Mouse (Mus musculus): ENCODE results near the gene Abcd4. TPM values are rescaled to one million over a fixed set of nuclear protein-coding genes. Genes with fewer than 3 reads are reported as not detected.

Abcd4 gene
- total and polyA plus RNA-seq, 2 experiments from 2014 or later: 7.1 to 8.7 TPM

DNA sequence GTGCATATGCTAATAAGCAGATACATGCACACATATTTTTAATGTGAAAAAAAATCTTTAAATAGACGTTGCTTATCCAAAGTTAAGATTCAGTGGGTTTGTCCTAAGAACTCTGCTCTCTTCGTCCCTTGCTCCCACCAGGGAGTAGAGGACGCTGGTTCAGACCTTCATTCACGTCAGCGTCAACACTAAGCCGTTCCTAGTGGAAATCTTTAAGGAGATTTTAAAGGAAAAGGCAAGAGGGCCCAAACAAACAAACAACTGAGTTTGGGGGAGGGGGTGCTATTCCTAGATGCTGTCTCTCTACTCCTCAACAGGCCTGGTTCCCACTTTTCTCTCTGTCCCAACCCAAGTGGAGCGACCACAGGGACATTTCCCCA, 44.9 kb downstream of the Abcd4 start:
- Histone ChIP-seq H3K36me3 (replicated peaks; ENCODE audit: control insufficient read depth, insufficient read depth, low read length) (no peaks in the 10 kb centered on the region), H3K27me3 (ENCODE audit: control insufficient read depth, insufficient read depth, low read length) (peaks cover 81% of the 10 kb centered on the region), H3K9ac (replicated peaks; ENCODE audit: low read depth, low read length) (no peak overlapping the region), H3K4me3 (ENCODE audit: low read depth, low read length) (no peak overlapping the region), H3K9me3 (replicated peaks; ENCODE audit: control insufficient read depth, low read length) (no peaks in the 10 kb centered on the region), H3K4me2 (ENCODE audit: low read depth, low read length) (no peak overlapping the region), H3K4me1 (ENCODE audit: control insufficient read depth, insufficient read depth) (no peaks in the 10 kb centered on the region), H3K27ac (ENCODE audit: low read depth) (no peak overlapping the region)
- ATAC-seq (ENCODE audit: insufficient read depth, low read depth) (no peak), DNase-seq (ENCODE audit: low spot score) (no peak)
- TF ChIP-seq CTCF (IDR thresholded peaks at IDR 0.05; ENCODE audit: low read depth): no peak
- TF ChIP-seq EP300 (IDR thresholded peaks at IDR 0.05; ENCODE audit: low read depth): no peak
- 16% methylated on average over 7 of the region's 7 CpGs for WGBS

DNA sequence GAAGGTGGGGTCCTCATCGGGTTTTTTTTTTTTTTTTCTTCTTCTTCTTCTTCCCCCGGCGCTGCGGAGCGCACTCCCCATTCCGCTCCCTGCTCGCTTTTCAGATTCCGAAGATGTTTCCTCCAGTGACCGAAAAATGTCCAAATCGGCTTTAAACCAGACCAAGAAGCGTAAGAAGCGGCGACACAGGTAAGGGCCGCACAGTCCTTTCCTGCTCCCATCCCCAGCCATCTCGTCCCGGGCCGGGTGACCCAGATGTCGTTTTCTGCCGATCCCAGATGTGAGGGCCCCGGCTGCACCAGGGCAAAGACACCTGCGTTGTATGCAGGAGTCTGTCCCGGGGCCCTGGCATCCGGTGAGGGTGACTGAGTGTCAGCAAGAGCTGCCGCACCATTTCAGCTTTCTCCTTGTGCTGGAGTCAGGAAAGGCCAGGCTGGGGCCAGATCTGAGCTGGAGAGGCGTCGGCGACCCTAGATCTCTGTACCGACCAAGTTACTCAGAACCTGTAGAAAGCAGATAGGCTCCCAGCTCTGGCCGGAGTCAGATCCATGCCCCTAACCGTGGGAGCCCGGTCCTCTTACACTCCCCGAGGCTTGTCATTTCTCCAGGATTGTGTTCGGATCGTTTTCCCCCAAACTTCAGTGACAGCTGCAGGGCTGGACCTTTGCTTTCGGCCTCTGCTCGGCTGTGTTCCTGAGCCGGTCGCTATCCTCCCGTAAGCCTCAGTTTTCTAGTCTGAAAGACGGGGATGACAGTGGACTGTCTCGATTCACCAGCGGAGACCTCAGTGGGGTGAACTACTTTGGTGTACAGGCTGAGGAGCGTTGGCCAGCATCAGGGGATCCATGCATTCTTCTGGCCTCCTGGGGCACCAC, 45.5 kb downstream of the Abcd4 start:
- no peak for DNase-seq (ENCODE audit: low spot score)
- 3% methylated on average over 43 of the region's 43 CpGs for WGBS
- H3K9me3 ChIP-seq (replicated peaks; ENCODE audit: control insufficient read depth, low read length): no peaks in the 10 kb centered on the region

GRCm38 (mm10) chr12:84570694-84571415, 46.4 kb downstream of the Abcd4 start:
- Histone ChIP-seq H3K27ac (ENCODE audit: low read depth) (no peak overlapping the region), H3K9ac (replicated peaks; ENCODE audit: low read depth, low read length) (no peak overlapping the region), H3K4me1 (ENCODE audit: control insufficient read depth, insufficient read depth) (no peaks in the 10 kb centered on the region), H3K4me2 (ENCODE audit: low read depth, low read length) (no peak overlapping the region), H3K27me3 (ENCODE audit: control insufficient read depth, insufficient read depth, low read length) (peaks cover 83% of the 10 kb centered on the region), H3K36me3 (replicated peaks; ENCODE audit: control insufficient read depth, insufficient read depth, low read length) (no peaks in the 10 kb centered on the region), H3K4me3 (ENCODE audit: low read depth, low read length) (peak overlapping the region; percentile 20; the same call in 1 of the 2 replicates), H3K9me3 (replicated peaks; ENCODE audit: control insufficient read depth, low read length) (no peaks in the 10 kb centered on the region)
- DNase-seq (ENCODE audit: low spot score) (no peak), ATAC-seq (ENCODE audit: insufficient read depth, low read depth) (no peak)
- TF ChIP-seq CTCF (IDR thresholded peaks at IDR 0.05; ENCODE audit: low read depth): no peak
- TF ChIP-seq EP300 (IDR thresholded peaks at IDR 0.05; ENCODE audit: low read depth): no peak
- 3% methylated on average over 34 of the region's 34 CpGs for WGBS

More for the DNA sequence above, 45.5 kb downstream of the Abcd4 start:
- TF ChIP-seq CTCF (IDR thresholded peaks at IDR 0.05; ENCODE audit: low read depth): no peak
- TF ChIP-seq EP300 (IDR thresholded peaks at IDR 0.05; ENCODE audit: low read depth): no peak
- Histone ChIP-seq H3K9ac (replicated peaks; ENCODE audit: low read depth, low read length) (no peak overlapping the region), H3K4me3 (ENCODE audit: low read depth, low read length) (peak overlapping the region; percentile 20), H3K4me1 (ENCODE audit: control insufficient read depth, insufficient read depth) (no peaks in the 10 kb centered on the region), H3K27ac (ENCODE audit: low read depth) (no peak overlapping the region), H3K27me3 (ENCODE audit: control insufficient read depth, insufficient read depth, low read length) (peaks cover 80% of the 10 kb centered on the region), H3K4me2 (ENCODE audit: low read depth, low read length) (no peak overlapping the region), H3K36me3 (replicated peaks; ENCODE audit: control insufficient read depth, insufficient read depth, low read length) (no peaks in the 10 kb centered on the region)
- no peak for ATAC-seq (ENCODE audit: insufficient read depth, low read depth)

- Histone ChIP-seq H3K4me2 (ENCODE audit: low read depth, low read length) (peak overlapping the region; percentile 30; the same call in 1 of the 2 replicates), H3K36me3 (replicated peaks; ENCODE audit: control insufficient read depth, insufficient read depth, low read length) (no peaks in the 10 kb centered on the region), H3K9ac (replicated peaks; ENCODE audit: low read depth, low read length) (no peak overlapping the region), H3K4me1 (ENCODE audit: control insufficient read depth, insufficient read depth) (no peaks in the 10 kb centered on the region), H3K9me3 (replicated peaks; ENCODE audit: control insufficient read depth, low read length) (no peaks in the 10 kb centered on the region), H3K27me3 (ENCODE audit: control insufficient read depth, insufficient read depth, low read length) (peaks cover 82% of the 10 kb centered on the region), H3K4me3 (ENCODE audit: low read depth, low read length) (peak overlapping the region; percentile 20), H3K27ac (ENCODE audit: low read depth) (no peak overlapping the region)
- DNase-seq (ENCODE audit: low spot score) (no peak), ATAC-seq (ENCODE audit: insufficient read depth, low read depth) (no peak)
- WGBS: 2% methylated on average over 36 of the region's 40 CpGs
- TF ChIP-seq CTCF (IDR thresholded peaks at IDR 0.05; ENCODE audit: low read depth) (no peak), EP300 (IDR thresholded peaks at IDR 0.05; ENCODE audit: low read depth) (no peak)
Measured at GRCm38 (mm10) chr12:84569976-84570693, 47.1 kb downstream of the Abcd4 start.

GRCm38 (mm10) chr12:84569336-84569970, 47.8 kb downstream of the Abcd4 start, which contains the start of gene Vsx2:
Gene Vsx2, plus strand, starts transcription at chr12:84569762.
- WGBS: 4% methylated on average over 25 of the region's 25 CpGs
- TF ChIP-seq CTCF (IDR thresholded peaks at IDR 0.05; ENCODE audit: low read depth) (no peak), EP300 (IDR thresholded peaks at IDR 0.05; ENCODE audit: low read depth) (no peak)
- Histone ChIP-seq H3K4me1 (ENCODE audit: control insufficient read depth, insufficient read depth) (no peaks in the 10 kb centered on the region), H3K4me3 (ENCODE audit: low read depth, low read length) (peak within 1 kb of the TSS; percentile 20), H3K4me2 (ENCODE audit: low read depth, low read length) (peak within 1 kb of the TSS; percentile 30; the same call in 1 of the 2 replicates), H3K27me3 (ENCODE audit: control insufficient read depth, insufficient read depth, low read length) (peaks cover 78% of the 10 kb centered on the region), H3K27ac (ENCODE audit: low read depth) (no peak within 1 kb of the TSS), H3K9me3 (replicated peaks; ENCODE audit: control insufficient read depth, low read length) (no peaks in the 10 kb centered on the region), H3K9ac (replicated peaks; ENCODE audit: low read depth, low read length) (no peak within 1 kb of the TSS), H3K36me3 (replicated peaks; ENCODE audit: control insufficient read depth, insufficient read depth, low read length) (no peaks in the 10 kb centered on the region)
- ATAC-seq (ENCODE audit: insufficient read depth, low read depth) (no peak; the same call in 1 of the 2 replicates), DNase-seq (ENCODE audit: low spot score) (no peak)

Data from heart, postnatal 0 days (tissue).